Mouse (Mus musculus) Muller cell, postnatal 12 days (primary cell): ENCODE data around the gene Rabif.

Experiments
- DNase-seq: peaks from one replicate; pipeline ENCODE4 v3.0.0-alpha.2; 2015; ENCODE audit errors: inconsistent ontology term

Gene Rabif

DNA sequence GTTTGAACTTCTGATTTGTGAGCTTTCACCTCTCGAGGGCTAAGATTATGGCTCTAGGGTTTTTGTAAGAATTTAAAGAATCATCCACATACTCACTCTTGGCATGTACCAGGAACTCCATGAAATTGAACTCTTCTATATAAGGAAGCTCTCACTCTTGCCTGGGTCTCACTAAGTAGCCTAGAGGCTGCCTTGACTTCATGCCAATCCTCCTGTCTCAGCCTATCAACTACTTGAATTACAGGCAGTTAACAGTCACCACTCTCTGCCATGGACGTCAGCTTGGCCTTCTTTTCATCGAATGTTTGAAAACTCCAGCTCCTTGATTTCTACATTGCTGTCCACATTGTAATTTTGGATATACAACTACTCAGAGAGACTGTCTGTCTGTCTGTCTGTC is 57.9 kb downstream of the Rabif start:
- DNase-seq: no peak

- no peak for DNase-seq
These were observed 60.9 kb downstream of the Rabif start for GRCm38 (mm10) chr1:134555240-134555870.

- DNase-seq: no peak
These were observed 61.6 kb downstream of the Rabif start for GRCm38 (mm10) chr1:134555871-134556670.

DNA sequence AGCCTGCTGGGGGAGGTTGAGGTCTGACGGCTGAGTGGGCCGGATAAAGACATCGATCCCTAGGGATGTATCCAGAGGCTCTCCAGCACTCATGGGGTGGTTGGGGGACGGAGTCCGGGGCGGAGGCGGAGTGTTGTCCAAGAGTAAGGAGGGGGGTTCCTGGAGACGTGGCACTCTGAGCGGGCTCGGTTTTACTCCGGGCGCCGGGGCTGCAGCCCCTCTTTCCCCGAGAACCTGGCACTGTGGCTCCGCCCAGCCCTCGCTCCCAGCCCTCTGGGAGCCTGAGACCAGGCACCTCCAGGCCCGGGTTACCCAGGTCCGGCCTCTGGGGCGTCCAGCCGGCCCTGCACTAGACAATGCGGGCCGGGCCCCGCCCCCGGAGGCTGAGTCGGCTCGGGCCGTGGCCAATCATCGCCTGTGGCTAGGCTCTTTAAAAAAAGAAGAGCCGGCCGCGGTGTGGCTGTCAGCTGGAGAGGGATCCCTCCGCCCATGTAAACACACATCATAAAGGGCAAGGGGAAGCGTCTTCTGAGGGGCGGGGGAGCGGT is 62.3 kb downstream of the Rabif start:
- peak; percentile 99 for DNase-seq
